In the genomic region with DNA sequence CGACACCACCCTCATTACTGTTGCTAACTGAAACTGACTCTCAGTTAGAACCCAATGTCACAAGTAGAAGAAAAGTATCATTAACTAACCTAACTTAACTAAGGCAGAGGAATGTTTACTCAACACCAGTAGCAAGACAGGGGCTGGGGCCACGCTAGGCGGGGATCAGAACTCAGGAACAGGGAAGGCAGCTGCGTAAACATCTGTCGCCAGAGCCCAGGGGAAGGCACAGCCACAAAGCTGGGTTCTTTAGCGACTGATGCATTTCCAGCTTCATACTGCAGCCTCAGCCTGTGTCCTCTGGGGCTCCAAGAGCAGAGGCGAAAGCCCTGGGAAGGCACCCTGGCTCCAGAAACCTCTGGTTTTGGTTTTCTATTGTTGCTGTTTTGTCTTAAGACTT, we compare ENCODE assay signal across 11 mouse cellular contexts.
"Had no signal": no experiment of that assay in that cellular context is flagged by ENCODE, and none has a peak within 500 bp of the region (broad histone marks: within the 10 kb centered on the region; RNA-seq: fewer than 3 reads in every experiment).

No protein-coding gene starts in this region.

- ATAC-seq: hindbrain, postnatal 0 days; liver, postnatal 0 days; midbrain, embryonic 15.5 days had no signal

- H3K4me1 ChIP-seq: limb, embryonic 12.5 days; liver, embryonic 13.5 days; midbrain, embryonic 15.5 days; neural tube, embryonic 12.5 days had no signal

- H3K27me3 ChIP-seq: liver, embryonic 13.5 days; midbrain, embryonic 15.5 days; neural tube, embryonic 12.5 days had no signal

- H3K4me2 ChIP-seq: limb, embryonic 12.5 days; liver, embryonic 13.5 days; midbrain, embryonic 15.5 days; neural tube, embryonic 12.5 days had no signal

- H3K9me3 ChIP-seq: limb, embryonic 12.5 days; liver, embryonic 13.5 days; midbrain, embryonic 15.5 days; neural tube, embryonic 12.5 days had no signal

- H3K27ac ChIP-seq: hindbrain, postnatal 0 days; layer of hippocampus, adult 2 months; limb, embryonic 12.5 days; liver, embryonic 13.5 days; midbrain, embryonic 15.5 days; neural tube, embryonic 12.5 days had no signal

- H3K9ac ChIP-seq: limb, embryonic 12.5 days; liver, embryonic 13.5 days; liver, postnatal 0 days; midbrain, embryonic 15.5 days; neural tube, embryonic 12.5 days had no signal

- H3K36me3 ChIP-seq: limb, embryonic 12.5 days; liver, embryonic 13.5 days; midbrain, embryonic 15.5 days; neural tube, embryonic 12.5 days had no signal

- H3K4me3 ChIP-seq: layer of hippocampus, adult 2 months; limb, embryonic 12.5 days; liver, embryonic 13.5 days; midbrain, embryonic 15.5 days; neural tube, embryonic 12.5 days had no signal

- DNase-seq: liver; liver, embryonic 13.5 days; liver, postnatal 0 days; right cerebral cortex, adult 18-20 months; right cerebral cortex, postnatal 25 days; thymus, postnatal 36 days had no signal
